Mouse (Mus musculus): ENCODE data around the gene Vmn2r3. TPM values are rescaled to one million over a fixed set of nuclear protein-coding genes. Genes with fewer than 3 reads are reported as not detected.
"Not testable (repeated sequence)": the region's sequence is repeated elsewhere in the genome, so short reads cannot be mapped to it uniquely, and the experiment has no call there.

The Vmn2r3 gene
- polyA plus RNA-seq, 1 experiment from 2014 or later: not detected

- no peaks in the 10 kb centered on the region for H3K9me3 ChIP-seq (ENCODE audit: control insufficient read depth, low read length)
- no peak overlapping the region for H3K9ac ChIP-seq (ENCODE audit: low read length)
- ATAC-seq (ENCODE audit: low FRiP score, low TSS enrichment): no peak
- no peaks in the 10 kb centered on the region for H3K36me3 ChIP-seq (ENCODE audit: control insufficient read depth, insufficient read depth, low read length)
- WGBS: 72% methylated on average over 3 of the region's 3 CpGs
- no peak overlapping the region for H3K4me2 ChIP-seq (replicated peaks; ENCODE audit: low read depth)
- no peaks in the 10 kb centered on the region for H3K4me1 ChIP-seq (replicated peaks; ENCODE audit: control insufficient read depth, insufficient read depth)
- H3K27me3 ChIP-seq (ENCODE audit: control insufficient read depth, insufficient read depth, low read length): no peaks in the 10 kb centered on the region
- H3K4me3 ChIP-seq (ENCODE audit: low read depth, low read length): no peak overlapping the region
- H3K27ac ChIP-seq (replicated peaks): no peak overlapping the region
- TF ChIP-seq EP300 (optimal IDR thresholded peaks at IDR 0.05) (no peak), CTCF (IDR thresholded peaks at IDR 0.05; ENCODE audit: low read depth) (no peak)
- no peak for DNase-seq (ENCODE audit: low spot score)
Observed at GRCm38 (mm10) chr3:64259582-64259981, 29.9 kb downstream of the Vmn2r3 start.

DNA sequence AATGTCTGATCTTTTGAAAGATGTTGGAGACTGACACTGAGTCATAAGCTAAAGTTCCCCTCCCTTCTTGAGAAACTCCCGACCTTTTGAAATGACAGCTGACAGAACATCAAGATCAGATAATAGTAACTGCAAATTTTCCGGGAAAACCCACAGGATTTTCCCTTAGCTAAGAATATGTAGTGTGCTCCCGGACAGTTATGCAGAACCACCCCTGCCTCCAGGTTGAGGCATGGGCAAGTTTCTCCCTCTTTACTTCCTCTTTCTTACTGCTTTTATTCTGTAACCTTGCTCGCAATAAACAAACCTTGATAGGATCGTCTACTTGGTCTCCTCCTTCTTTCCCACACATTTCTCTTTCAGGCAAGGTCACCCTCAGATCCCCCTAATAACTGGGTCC, 37.9 kb downstream of the Vmn2r3 start:
- Histone ChIP-seq H3K4me1 (replicated peaks; ENCODE audit: control insufficient read depth, insufficient read depth) (no peaks in the 10 kb centered on the region), H3K4me3 (ENCODE audit: low read depth, low read length) (no peak overlapping the region), H3K27me3 (ENCODE audit: control insufficient read depth, insufficient read depth, low read length) (no peaks in the 10 kb centered on the region), H3K9me3 (ENCODE audit: control insufficient read depth, low read length) (no peaks in the 10 kb centered on the region), H3K4me2 (replicated peaks; ENCODE audit: low read depth) (no peak overlapping the region), H3K27ac (replicated peaks) (no peak overlapping the region), H3K9ac (ENCODE audit: low read length) (no peak overlapping the region), H3K36me3 (ENCODE audit: control insufficient read depth, insufficient read depth, low read length) (no peaks in the 10 kb centered on the region)
- no peak for ATAC-seq (ENCODE audit: low FRiP score, low TSS enrichment)
- DNase-seq (ENCODE audit: low spot score): no peak
- no peak for TF ChIP-seq CTCF (IDR thresholded peaks at IDR 0.05; ENCODE audit: low read depth)
- no peak for TF ChIP-seq EP300 (optimal IDR thresholded peaks at IDR 0.05)
- 70% methylated on average over 5 of the region's 5 CpGs for WGBS

DNA sequence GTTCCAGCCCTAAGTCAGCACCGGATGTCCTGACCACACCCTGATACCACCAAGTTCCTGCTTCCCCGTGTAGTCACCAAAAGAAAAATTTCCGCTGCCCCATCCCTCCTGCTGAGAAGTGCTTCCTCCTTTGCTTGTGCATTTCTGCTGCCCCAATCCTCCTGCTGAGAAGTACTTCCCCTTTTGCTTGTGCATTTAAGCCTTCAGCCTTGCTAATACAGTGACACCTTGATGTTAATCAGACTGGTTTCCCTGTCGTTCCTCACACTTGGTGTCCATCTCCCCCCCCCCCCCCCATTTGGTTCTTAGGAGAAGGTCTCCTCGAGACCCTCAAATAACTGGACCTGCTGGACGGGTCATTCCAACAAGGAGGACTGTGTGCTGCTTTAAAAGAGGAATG, 39.0 kb downstream of the Vmn2r3 start:
- H3K4me1 ChIP-seq (replicated peaks; ENCODE audit: control insufficient read depth, insufficient read depth); H3K4me3 ChIP-seq (ENCODE audit: low read depth, low read length); H3K27me3 ChIP-seq (ENCODE audit: control insufficient read depth, insufficient read depth, low read length); DNase-seq (ENCODE audit: low spot score); H3K9ac ChIP-seq (ENCODE audit: low read length); H3K4me2 ChIP-seq (replicated peaks; ENCODE audit: low read depth); H3K9me3 ChIP-seq (ENCODE audit: control insufficient read depth, low read length); ATAC-seq (ENCODE audit: low FRiP score, low TSS enrichment); H3K36me3 ChIP-seq (ENCODE audit: control insufficient read depth, insufficient read depth, low read length); H3K27ac ChIP-seq (replicated peaks): not testable (repeated sequence)
- 76% methylated on average over 6 of the region's 6 CpGs for WGBS

DNA sequence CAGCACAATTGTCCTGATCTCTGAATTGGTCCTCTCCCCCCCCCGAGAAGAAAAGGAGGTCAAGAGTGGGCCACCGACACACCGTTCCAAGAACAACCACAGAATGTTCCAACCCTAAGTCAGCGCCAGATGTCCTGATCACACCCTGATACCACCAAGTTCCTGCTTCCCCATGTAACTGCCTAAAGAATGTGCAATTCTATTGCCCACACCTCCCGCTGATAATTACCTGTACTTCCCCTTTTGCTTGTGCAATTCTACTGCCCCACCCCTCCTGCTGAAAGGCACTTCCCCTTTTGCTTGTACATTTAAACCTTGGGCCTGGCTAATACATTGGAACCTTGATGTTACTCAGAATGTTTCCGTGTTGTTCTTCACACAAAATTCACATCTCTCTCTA, 54.0 kb downstream of the Vmn2r3 start:
- 87% methylated on average over 6 of the region's 6 CpGs for WGBS
- ATAC-seq (ENCODE audit: low FRiP score, low TSS enrichment); H3K27me3 ChIP-seq (ENCODE audit: control insufficient read depth, insufficient read depth, low read length): not testable (repeated sequence)

GRCm38 (mm10) chr3:64233655-64234054, 55.9 kb downstream of the Vmn2r3 start:
- H3K9ac ChIP-seq (ENCODE audit: low read length); H3K27ac ChIP-seq (replicated peaks); ATAC-seq (ENCODE audit: low FRiP score, low TSS enrichment); H3K27me3 ChIP-seq (ENCODE audit: control insufficient read depth, insufficient read depth, low read length); H3K4me3 ChIP-seq (ENCODE audit: low read depth, low read length); H3K4me1 ChIP-seq (replicated peaks; ENCODE audit: control insufficient read depth, insufficient read depth); H3K9me3 ChIP-seq (ENCODE audit: control insufficient read depth, low read length); H3K36me3 ChIP-seq (ENCODE audit: control insufficient read depth, insufficient read depth, low read length); DNase-seq (ENCODE audit: low spot score); H3K4me2 ChIP-seq (replicated peaks; ENCODE audit: low read depth): not testable (repeated sequence)
- WGBS: 84% methylated on average over 9 of the region's 12 CpGs

More for the DNA sequence above, 54.0 kb downstream of the Vmn2r3 start:
- not testable (repeated sequence) for H3K9me3 ChIP-seq (ENCODE audit: control insufficient read depth, low read length); H3K4me1 ChIP-seq (replicated peaks; ENCODE audit: control insufficient read depth, insufficient read depth); H3K4me3 ChIP-seq (ENCODE audit: low read depth, low read length); DNase-seq (ENCODE audit: low spot score); H3K36me3 ChIP-seq (ENCODE audit: control insufficient read depth, insufficient read depth, low read length); H3K4me2 ChIP-seq (replicated peaks; ENCODE audit: low read depth); H3K27ac ChIP-seq (replicated peaks); H3K9ac ChIP-seq (ENCODE audit: low read length)

GRCm38 (mm10) chr3:64227243-64227642, 62.3 kb downstream of the Vmn2r3 start:
- Histone ChIP-seq H3K9me3 (ENCODE audit: control insufficient read depth, low read length) (no peaks in the 10 kb centered on the region), H3K4me1 (replicated peaks; ENCODE audit: control insufficient read depth, insufficient read depth) (no peaks in the 10 kb centered on the region), H3K4me2 (replicated peaks; ENCODE audit: low read depth) (no peak overlapping the region), H3K9ac (ENCODE audit: low read length) (no peak overlapping the region), H3K27ac (replicated peaks) (no peak overlapping the region), H3K27me3 (ENCODE audit: control insufficient read depth, insufficient read depth, low read length) (no peaks in the 10 kb centered on the region), H3K4me3 (ENCODE audit: low read depth, low read length) (no peak overlapping the region), H3K36me3 (ENCODE audit: control insufficient read depth, insufficient read depth, low read length) (no peaks in the 10 kb centered on the region)
- ATAC-seq (ENCODE audit: low FRiP score, low TSS enrichment) (no peak), DNase-seq (ENCODE audit: low spot score) (no peak)
- TF ChIP-seq CTCF (IDR thresholded peaks at IDR 0.05; ENCODE audit: low read depth): peak; percentile 21; the same call in 1 of the 2 replicates
- no peak for TF ChIP-seq EP300 (optimal IDR thresholded peaks at IDR 0.05)
- 45% methylated on average over 2 of the region's 2 CpGs for WGBS

Other genes with a start within 250 kb of the Vmn2r3 start
- gene Vmn2r1, start 208.2 kb downstream of the Vmn2r3 start, polyA plus RNA-seq (2015; fragmentation: Nextera tagmentation; extraction: Ambion mirVana): 0.05 and 0.06 TPM in 2 replicates
- not detected in 2 replicates for gene Vmn2r2, start 147.8 kb downstream of the Vmn2r3 start, polyA plus RNA-seq (2015; fragmentation: Nextera tagmentation; extraction: Ambion mirVana)
- gene Vmn2r4, start 125.7 kb upstream of the Vmn2r3 start, polyA plus RNA-seq (2015; fragmentation: Nextera tagmentation; extraction: Ambion mirVana): 0.01 TPM in 1 of 2 replicates, not detected in the other
- not detected in 2 replicates for gene Vmn2r5, start 220.1 kb upstream of the Vmn2r3 start, polyA plus RNA-seq (2015; fragmentation: Nextera tagmentation; extraction: Ambion mirVana)